Mouse (Mus musculus): ENCODE measurements at regions not wholly inside any gene's neighbourhood (a gene's known extent, or its start where the extent isn't known, plus 50 kb on each side); places are given as distances from the start of the nearest gene placed in this dataset.

DNA sequence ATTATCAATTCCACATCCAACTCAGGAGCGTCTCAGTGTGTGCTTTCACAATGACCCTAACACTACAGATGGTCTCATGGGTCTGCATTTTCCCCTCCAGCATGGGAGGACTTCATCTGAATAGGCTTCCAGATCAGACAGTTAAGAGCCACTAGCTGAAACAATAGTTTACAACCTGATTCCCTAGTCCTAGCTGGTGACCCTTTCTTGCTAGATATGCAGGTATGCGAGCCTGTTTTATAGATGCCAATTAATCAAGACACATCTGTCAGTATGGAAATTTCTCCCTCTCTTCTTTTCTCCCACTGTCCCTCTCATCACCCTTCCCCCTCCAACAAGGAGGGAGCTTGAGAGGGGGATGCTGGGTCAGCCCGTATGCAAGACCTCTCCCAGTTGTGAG is 71.2 kb upstream of the Zic3 start:
- TF ChIP-seq CTCF (IDR thresholded peaks at IDR 0.05; ENCODE audit: low read depth) (no peak), EP300 (IDR thresholded peaks at IDR 0.05; ENCODE audit: low read depth) (no peak)

Measured in heart, postnatal 0 days (tissue).